Mouse (Mus musculus): ENCODE data around the gene Map3k21.

- no peak for TF ChIP-seq CTCF (IDR thresholded peaks at IDR 0.05)
- no peak for TF ChIP-seq EP300 (IDR thresholded peaks at IDR 0.05)
Observed at GRCm38 (mm10) chr8:125880447-125880846, 29.8 kb upstream of the Map3k21 start.

Data from lung, postnatal 0 days (tissue).